Mouse (Mus musculus) fat pad, adult 2 months (tissue): ENCODE data around the gene Mill2.
"Not testable (repeated sequence)": the region's sequence is repeated elsewhere in the genome, so short reads cannot be mapped to it uniquely, and the experiment has no call there.

ENCODE experiments used
- DNase-seq: peaks from one replicate; pipeline ENCODE4 v3.0.0-alpha.2; 2011; ENCODE audit warnings: low read depth, low spot score; ENCODE audit errors: extremely low read depth

Mill2 gene

DNA sequence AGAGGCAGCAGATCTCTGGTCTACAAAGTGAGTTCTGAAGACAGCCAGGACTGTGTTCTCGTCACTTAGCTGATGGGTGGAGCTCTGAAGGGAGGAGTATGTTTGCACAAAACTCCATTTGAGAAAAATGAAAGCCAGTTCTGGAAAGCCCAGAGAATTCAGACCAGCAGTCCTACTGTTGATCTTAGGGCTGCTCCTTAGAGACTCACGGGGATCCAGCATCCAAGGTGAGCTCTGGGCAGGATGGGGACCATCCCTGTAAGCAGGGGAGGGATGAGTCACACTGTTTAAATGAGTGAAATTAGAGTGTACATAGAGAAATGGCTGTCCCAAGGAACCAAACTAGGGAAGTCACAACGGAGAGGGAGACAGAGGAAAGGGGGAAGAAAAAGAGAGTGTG lies at the start of gene Mill2:
Mill2 (plus strand) TSS at position 102 of the 400 bp plus-strand sequence.
- no peak for DNase-seq

DNA sequence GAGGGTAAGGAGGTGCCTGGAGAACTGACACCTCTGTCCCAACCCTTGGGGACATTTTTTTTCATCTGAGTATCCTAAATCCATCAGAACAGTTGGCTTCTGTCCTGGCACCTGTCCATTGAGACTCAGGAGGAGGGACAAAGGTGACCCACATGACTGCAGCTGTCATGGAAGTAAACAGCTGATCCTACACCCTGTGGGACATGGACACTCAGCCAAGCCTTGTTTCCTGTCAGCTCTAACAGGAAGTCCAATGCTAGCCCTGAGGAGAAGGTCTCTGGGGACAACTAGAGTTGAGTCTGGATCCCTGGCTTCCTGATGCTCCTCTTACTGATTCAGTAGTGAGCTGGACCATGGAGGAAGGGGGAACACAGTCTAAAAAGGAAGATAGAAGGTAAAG lies 49.1 kb upstream of the Mill2 start:
- not testable (repeated sequence) for DNase-seq

DNA sequence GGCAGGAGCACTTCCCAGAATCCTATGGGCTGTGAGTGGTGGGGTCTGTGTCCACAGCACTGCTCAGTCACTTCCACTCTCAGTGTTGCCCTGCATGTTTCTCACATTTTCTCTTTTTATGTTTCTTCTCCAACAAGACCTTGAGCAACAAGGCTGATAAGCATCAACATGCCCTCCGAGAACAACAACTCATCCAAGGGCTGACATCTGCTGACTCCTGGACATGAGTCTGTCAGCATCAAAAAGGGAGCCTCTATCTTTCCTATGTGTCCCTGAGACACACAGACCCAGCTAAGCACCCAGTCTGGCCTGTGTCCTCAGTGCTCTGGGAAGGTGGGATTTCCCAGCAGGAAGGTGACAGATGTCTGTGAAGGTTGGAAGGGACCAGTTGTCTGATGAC lies 41.3 kb upstream of the Mill2 start, which contains the start of gene Psg19:
Psg19 (minus strand) TSS at position 101 of the 400 bp plus-strand sequence.
- DNase-seq = no peak

DNA sequence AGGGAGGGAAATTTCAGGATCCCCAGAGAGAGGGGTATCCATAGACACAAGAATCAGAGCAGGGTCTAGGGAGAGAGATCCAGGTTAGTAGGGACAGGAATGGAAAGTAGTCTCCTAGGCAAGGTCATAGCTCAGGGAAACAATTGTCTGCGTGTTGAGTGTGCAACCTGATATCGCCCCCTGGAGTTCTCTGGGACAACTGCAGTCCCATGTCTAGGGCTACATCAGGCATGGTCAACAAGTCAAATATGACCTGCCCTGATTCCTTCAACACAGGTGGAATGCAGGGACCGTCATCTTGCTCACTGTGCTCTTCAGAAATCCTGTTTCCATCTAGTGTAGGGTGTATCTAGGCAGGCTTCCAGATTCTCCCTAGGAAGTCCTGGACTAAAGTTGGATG lies 40.6 kb upstream of the Mill2 start:
- DNase-seq = no peak

DNA sequence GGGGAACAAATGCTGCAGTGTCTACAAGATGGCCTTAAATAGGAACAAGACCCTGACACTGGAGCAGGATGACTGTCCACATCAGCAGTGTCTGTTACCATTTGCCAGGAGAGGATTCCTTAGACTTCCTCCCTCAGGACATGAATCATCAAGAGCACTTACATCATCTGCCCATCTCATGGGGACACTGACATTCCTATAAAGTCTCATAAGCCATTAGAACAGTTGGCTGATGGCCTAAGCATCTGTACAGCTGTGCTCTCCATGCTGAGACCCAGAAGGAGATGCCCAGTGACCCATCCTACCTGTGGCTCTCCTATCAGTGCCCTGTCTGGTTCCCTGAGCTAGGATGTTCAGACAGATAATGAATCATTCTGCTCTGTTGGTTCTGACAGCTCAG lies 36.2 kb upstream of the Mill2 start:
- DNase-seq = no peak

DNA sequence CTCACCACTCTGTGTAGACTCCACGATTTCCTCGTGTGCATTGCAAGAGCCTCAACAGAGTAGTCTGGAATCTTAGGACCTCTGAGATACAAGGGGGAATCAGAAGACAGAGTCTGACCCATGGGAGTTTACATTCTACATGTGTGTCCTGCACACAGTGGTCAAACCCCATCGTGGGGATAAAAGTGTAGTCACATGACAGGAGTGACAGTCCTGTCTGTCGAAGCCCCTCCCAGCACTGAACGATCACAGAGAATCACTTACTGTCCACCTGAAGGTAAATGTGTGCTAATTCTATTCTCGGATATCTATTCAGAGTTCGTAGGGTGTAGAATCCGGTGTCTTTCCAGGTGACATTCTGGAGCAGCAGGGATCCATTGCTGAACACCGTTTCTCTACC lies 21.5 kb upstream of the Mill2 start:
- no peak for DNase-seq

DNA sequence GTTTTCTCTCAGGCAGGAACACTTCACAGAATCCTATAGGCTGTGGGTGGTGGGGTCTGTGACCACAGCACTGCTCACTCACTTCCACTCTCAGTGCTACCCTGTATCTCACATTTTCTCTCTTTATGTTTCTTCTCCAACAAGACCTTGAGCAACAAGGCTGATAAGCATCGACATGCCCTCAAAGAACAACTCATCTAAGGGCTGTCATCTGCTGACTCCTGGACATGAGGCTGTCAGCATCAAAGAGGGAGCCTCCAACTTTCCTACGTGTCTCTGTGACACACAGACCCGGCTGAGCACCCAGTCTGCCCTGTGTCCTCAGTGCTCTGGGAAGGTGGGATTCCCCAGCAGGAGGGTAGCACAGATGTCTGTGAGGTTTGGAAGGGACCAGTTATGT lies 18.3 kb upstream of the Mill2 start, which contains the start of gene Psg17:
Psg17 (minus strand) TSS at position 101 of the 400 bp plus-strand sequence.
- DNase-seq = no peak

DNA sequence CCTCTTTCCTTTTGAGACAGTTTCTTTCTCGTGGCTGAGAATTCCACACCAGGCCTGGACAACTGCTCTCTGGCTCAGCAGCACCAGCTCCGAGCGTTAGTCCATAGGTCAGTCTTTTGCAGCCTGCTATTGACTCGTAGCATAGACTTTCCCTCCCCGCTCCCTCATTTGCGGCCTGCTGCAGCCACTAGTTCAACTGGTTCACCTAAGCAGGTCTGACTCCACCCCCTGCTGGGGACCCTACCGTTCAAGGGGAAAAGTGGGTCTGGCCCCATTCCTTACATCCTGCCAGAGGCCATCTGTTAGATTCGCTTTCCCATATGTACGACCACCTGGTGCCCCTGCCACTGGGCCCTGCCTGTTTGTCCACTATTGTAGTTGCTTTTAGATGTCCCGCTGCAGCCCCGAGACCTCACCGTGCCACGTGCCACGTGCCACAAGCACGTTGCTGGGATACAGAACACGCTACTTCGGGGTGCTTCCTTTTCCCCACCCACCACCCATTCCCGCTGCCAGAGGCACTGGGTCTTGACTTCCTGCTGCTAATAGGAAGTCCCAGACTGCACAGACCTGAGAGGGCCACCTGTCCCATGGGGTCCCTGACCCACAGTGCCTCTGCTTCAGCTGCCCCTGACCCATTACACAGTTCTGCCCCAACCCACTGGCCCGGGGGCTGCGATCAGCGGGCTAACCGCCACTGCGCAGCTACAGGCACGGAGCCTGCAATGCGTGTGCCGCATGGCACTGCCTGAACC lies 11.8 kb upstream of the Mill2 start:
- DNase-seq = no peak

DNA sequence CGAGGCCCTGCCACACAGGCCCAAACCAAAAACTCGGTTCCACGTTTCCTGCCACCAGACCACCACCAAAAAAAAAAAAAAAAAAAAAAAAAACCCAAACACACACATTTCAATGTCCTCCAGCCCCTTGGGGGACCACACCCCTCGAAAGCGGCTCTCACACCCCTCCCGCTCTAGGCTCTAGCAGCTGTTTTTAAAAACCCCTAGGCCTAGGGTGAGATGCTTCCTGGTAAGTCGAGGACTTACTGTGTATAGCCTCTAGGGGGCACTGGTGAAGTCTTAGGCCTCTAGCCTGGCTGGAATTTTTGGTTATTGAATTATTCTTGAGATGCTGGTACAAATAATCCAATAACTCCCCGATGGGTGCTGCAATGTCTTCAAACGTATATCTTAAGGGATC lies 11.2 kb upstream of the Mill2 start:
- no peak for DNase-seq

DNA sequence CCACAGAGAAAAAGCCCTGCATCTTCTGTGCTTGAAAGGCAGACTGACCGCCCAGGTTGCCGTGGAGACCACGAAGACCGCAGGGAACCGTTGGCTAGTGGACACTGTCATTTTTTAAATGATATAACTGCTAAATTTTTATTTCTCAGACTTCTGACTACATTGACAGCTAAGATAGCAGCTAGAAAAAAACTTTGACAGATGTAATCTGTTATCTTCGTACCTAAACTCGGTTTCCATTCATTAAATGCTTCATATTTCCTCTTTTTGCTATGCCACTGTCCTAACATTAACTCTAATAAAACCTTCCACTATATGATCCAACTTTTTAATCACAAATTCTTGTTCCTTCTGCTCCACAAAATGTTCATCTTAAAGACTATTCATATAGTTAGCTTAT lies 10.2 kb upstream of the Mill2 start:
- DNase-seq = no peak

DNA sequence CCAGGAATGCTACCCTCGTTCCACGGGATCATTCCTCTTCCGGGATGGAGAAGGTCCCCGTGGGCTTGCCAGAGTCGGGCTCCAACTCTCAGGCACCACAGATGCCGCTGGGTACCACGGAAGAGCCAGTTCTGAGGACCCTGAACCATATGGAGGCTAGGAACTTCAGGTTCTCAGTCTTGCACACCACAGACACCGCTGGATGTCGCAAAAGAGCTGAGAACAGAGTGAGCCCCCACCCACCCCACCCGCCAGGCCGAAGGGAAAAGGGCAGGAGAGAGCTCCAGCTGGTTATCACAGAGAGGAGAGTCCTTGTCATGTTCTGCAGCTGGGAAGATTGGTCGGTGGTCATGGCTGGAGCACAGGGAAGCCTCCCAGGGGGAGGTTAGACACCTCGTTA lies 7.5 kb upstream of the Mill2 start:
- DNase-seq = no peak

DNA sequence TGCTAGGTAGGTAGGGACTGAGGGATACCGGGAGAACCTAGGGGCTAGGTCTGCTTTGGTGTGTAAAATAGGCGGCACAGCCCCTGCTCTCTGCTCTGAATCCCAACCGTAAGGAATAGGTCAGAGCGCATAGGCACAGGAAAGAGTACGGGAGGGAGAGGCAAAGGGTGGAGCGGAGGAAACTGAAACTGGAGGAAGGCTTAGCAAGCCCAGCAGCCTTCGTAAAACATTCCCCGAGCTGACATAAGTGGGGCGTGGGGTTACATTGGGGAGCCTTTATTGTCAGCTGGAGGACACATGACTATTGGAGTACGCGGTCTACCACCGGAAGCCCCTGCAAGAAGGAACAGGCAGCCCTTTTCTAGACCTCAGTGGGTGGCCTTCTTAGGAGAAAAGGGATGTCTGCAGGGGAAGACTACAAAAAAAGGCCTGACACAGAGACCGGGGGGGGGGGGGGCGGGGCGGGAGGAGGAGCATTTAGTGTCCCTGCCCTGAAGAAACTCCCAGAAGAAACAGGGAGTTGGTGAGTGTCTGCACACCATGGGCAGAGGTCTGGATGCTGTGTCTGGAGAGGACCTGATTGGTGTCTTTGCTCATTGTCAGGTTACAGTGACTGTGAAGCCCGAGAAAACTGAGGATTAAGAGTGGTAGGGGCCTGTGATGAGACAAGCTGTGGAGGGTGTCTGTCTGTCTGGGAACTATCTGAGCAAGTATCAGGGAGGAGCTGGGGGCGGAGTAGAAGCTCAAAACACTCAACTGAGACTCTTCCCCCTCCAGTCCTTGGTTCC lies 814 bp downstream of the Mill2 start:
- DNase-seq = no peak

DNA sequence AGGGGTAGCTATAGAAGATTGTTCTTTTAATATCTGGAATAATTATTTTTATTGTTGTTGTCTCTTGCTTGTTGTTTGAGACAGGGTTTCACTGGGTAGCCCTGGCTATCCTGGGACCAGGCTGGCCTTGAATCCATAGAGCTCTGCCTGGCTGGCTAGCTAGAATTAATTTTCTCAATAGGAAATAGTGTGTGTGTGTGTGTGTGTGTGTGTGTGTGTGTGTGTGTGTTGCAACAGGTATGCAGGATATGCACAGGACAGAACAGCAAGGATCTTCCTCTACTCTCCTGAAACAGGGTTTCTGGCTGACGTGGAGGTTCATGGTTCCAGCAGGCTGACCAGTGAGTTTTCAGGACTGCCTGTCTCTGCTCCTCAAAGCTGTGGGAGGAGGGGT lies 1.4 kb downstream of the Mill2 start:
- DNase-seq = no peak

DNA sequence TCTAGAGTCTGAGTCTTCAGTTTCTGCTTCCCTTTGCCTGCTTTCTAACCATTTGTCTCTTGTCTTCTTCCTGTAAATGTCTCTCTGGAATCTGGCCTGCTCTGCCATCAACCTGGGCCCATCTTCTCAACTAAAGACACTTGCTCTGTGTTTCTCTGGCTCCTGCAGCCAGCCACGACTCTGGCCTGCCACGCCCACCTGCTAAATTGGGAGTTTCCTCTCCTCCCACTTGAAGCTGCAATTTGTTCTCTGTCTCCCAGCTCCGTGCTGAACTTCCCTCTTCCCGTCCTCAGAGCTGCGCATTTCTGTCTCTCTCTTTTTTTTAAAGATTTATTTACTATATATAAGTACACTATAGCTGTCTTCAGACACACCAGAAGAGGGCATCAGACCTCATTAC lies 5.0 kb downstream of the Mill2 start:
- DNase-seq = no peak

DNA sequence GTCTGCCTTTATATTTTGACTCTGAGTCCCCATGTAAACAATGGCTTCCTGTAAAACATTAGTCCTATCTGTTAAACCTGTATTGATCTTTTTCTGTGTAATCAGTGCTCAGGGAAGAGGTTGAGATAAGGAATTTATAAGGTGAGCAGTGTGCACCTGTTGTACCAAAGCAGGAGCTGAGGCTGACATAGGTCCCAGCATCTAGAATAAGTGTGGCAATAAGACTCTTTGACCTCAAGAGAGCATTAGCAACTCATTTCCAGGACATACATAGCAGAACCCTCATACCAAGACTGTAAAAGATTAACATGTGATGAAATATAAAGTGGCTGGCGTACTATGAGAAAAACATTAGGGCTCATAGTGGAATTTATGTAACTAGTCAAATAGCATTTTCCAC lies 8.6 kb downstream of the Mill2 start:
- DNase-seq = no peak

DNA sequence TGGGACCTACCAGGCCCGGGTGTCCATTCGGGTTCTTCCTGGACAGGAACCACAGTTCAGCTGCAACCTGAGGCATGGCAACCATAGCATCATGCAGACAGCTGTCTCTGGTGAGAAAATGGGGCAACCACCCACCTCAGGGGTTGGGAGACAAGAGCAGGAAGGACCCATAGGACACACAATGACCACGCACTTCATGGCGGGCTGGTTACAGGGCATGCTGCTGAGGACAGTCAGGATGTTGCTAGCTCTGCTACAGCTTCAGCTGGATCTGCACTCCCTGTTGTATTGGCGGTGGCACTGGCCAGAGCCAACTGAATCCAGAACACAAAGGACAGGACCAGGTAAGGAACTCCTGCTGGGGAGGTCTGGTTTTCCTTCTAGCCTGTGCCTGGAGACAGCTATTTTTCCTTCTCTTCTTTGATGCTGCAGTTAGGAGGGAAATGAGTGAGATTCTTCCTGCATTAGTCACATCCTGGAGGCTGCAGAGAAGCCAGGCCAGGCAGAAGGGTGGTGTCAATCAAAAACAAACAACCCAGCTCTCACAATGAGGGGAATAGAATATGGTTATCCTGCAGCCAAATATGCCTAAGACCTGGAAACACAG lies 18.6 kb downstream of the Mill2 start:
- no peak for DNase-seq

DNA sequence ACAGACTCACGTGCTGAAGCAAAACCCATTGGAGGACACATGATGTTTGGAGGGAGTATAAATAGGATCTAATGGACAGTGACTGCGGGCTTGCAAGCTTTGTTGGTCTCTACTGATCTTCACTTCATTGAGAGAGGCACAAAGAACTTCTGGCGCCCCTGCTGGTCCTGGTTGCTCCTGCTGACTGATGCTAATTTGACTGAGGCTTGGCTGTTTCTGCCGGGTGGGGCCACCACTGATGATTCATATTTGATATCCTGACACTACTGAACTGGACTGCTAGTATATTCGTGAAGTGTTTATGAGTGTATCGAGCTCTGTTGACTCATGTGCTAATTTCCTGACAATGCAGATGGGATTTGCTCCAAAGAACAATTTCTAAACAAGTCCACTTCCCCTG lies 23.0 kb downstream of the Mill2 start:
- no peak for DNase-seq

DNA sequence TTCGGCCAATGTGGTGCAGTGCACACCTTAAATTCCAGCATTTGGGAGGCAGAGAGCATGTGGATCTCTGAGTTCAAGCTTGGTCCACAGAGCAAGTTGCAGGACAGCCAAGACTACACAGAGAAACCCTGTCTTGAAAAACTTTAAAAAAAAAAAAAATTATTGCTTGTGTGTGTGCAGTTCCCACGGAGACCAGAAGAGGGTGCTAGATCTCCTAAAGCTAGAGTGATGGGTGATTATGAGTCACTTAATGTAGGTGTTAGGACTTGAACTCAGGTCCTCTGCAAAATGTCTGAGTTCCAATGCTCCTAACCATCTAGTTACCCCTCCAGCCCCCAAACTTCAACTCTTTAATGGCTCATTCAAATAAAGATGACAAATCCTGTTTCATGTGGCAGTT lies 28.7 kb downstream of the Mill2 start:
- DNase-seq = no peak

DNA sequence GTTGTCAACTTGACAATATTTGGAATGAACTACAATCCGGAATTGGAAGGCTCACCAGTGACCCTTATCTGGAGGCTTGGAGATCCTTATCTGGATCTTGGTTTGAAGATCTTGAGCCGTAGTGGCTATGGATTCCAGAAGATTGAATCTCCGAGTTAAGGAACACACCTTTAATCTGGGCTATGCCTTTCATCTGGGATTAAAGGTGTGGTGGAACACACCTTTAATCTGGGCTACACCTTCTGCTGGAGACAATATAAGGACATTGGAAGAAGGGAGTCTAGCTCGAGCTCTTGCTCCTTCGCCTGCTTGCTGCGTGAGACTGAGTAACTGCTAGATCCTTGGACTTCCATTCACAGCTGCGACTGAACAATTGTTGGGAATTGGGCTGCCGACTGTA lies 31.3 kb downstream of the Mill2 start, which contains the start of gene Pglyrp1:
Pglyrp1 (plus strand) TSS at position 301 of the 400 bp plus-strand sequence.
- not testable (repeated sequence) for DNase-seq

DNA sequence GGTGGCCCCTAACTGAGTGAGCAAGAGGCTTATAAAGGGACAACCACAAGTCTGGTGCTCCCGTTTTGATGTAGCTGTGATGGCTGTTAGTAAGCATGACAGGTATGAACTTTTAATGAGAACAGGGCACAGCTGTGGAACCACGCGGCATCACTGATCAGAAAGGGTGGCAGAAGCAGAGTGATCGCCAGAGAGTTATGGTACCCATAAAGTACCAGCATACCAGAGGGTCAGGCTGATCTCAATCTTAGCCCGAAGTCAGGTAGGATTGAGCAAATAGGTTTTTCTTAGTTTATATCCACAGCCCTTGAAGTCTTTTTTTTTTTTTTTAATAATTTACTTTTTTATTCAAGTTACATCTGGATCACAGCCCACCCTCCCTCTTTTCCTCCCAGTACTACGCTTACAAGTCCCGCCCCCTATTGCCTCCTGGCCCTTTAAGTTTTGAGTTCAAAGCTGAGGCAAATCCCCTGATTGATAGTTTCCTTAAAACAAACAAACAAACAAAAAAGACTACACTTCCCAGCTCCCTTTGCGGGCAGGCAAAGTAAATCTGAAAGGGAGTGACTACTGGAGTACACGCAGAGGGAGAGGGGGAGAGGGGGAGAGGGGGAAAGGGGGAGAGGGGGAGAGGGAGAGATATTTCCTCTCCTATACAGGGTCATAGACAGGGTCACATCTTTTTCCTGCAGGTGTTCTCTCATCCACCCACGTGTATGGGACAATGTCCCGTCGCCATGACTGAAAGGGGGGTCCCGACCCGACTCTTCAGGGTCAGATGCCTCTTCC lies 32.4 kb downstream of the Mill2 start:
- no peak for DNase-seq

DNA sequence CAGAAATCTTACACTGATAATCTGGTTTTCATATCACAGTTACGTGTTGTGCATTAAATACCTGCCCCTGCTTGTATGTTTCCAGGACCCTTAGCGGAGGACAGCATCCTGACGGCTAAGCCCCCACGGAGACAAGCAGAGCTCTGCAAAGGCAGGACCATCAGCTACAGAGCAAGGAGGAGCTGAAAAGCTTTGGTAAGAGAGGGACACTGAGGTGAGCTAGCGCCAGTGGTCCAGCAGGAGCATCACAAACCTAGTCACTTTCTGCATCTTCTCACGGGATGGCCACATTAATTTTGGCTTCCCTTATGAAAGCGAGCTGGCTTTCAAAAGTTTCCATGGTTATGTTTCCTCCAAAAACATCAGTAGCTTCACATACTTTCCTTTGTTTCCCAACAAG lies 33.0 kb downstream of the Mill2 start:
- no peak for DNase-seq
